Mouse (Mus musculus): Measurements from ENCODE around the gene Trim60.
"Not testable (repeated sequence)": the region's sequence is repeated elsewhere in the genome, so short reads cannot be mapped to it uniquely, and the experiment has no call there.

Trim60 gene

GRCm38 (mm10) chr8:65018423-65018822, at the start of gene Trim60, which contains the start of gene Trim61:
Trim60 (minus strand) TSS chr8:65018584.
Trim61 (minus strand) TSS chr8:65018523.
- DNase-seq = no peak

DNA sequence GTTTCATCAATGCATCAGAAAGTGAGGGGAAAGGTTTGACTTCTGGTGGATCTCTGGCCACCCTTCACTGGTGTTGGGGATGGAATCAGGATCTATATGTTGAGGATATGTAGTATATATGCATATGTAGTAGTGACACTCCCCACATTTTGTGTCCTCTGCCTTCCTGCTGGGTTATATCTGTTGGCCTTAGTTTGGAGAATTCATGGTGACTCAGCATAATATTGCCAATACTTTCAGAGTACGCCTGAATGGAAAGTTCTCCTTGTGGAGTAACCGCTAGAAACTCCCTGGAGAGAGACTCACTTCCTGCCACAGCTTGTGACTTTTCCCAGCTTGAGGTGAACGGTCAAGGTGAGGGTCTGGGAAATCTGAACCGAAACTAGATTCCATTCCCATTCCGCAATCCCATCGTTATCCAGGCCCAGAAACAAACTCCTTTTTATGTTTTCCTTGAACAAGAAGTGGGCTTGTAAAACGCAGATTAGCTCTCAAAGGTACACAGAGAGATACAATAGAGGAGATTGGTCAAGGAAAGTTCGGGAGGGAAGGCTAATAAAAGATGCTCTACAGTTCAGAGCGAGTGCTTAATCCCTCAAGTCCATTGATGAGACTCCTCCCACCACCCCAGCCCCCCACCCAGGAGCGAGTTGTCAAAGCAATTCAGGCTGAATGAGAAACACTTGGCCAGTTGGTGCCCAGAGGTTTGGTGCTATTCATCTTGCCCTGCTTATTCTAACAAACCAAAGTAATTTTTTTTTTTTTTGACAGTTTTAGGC, 49.5 kb upstream of the Trim60 start:
- no peak for DNase-seq

DNA sequence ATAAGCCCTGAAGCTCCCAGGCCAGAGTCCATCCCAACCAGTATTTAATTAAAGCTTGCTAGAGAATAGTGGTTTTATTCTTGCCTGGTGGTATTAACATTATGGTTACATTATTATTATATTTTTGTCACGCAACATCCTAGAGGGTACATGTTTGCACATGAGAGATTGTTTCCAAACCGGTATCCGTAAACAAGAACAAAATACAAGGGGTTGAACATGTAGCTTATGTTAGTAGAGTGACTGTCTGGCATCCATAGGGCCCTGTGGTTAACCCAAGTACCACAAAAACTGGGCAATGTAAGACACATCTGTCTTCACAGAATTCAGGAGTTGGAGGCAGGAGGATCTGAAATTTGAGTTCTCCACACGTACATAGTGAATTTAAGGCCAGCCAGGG, 48.6 kb upstream of the Trim60 start:
- no peak for DNase-seq

- no peak for DNase-seq
Measured at GRCm38 (mm10) chr8:65065622-65066021, 47.2 kb upstream of the Trim60 start.

- no peak for DNase-seq
Measured at GRCm38 (mm10) chr8:65064071-65064470, 45.7 kb upstream of the Trim60 start.

GRCm38 (mm10) chr8:65062195-65062594, 43.8 kb upstream of the Trim60 start:
- no peak for DNase-seq

- no peak for DNase-seq
Measured at GRCm38 (mm10) chr8:65056722-65057121, 38.3 kb upstream of the Trim60 start.

GRCm38 (mm10) chr8:65053968-65054367, 35.6 kb upstream of the Trim60 start:
- DNase-seq = no peak

DNA sequence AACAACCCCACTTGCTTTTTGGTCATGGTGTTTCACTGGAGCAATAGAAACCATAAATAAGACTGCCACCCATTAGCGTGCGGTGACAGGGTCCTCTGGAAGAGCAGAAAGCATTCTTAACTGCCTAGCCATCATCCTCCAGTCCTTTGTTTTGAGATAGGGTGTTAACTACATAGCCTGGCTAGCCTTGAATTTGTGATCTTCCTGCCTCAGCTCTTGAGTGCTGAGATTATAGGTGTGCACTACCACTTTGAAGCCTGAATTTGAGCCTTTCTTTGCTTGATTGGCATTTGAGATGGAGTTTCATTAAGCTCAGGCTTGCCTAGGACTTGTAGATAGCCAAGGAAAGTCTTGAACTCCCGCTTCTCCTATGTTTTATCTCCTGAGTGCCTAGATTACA, 35.2 kb upstream of the Trim60 start:
- no peak for DNase-seq

GRCm38 (mm10) chr8:65047801-65048200, 29.4 kb upstream of the Trim60 start:
- no peak for DNase-seq

DNA sequence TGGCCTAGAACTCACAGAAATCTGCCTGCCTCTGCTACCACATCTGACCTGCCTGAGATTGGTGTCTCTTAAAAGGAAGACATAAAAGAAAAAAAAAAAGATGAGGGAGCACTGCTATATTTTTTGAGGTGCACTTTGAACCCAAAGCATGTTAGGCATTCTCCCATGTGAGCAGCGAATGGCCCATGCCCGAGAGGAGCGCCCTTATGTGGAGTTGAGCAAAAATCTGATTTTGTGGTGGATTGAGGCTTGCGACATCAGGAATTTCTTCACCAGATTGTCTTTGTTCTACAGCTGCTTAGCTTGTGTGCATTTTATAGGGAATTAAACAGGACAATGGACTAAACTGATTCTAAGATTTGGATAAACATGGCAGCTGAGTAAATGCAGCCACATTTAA, 28.8 kb upstream of the Trim60 start:
- DNase-seq = no peak

- DNase-seq = no peak
Measured at GRCm38 (mm10) chr8:65046565-65046964, 28.2 kb upstream of the Trim60 start.

GRCm38 (mm10) chr8:65037117-65037533, 18.7 kb upstream of the Trim60 start, which contains the start of gene Apela:
Apela (minus strand) TSS chr8:65037336.
- DNase-seq = peak; percentile 58

DNA sequence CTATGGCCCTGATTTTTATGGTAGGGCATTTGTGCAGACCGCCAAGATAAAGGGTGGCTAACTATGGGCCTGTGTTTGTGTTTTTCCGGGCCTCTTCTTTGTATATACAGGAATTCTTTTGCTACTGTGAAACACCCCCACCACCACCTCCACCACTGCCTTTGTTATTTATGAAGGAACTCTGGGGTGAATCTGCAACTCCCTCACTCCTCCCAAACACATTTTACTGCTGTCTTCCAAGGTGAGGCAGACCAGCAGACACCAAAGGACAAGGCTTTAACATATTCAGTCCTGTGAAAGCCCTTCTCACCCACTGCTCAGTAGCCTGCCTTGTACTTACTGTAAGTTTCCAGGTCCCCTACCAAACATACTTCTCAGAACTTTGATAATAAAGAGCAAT, 15.8 kb upstream of the Trim60 start:
- DNase-seq = no peak

GRCm38 (mm10) chr8:65033056-65033455, 14.7 kb upstream of the Trim60 start:
- DNase-seq = no peak

DNA sequence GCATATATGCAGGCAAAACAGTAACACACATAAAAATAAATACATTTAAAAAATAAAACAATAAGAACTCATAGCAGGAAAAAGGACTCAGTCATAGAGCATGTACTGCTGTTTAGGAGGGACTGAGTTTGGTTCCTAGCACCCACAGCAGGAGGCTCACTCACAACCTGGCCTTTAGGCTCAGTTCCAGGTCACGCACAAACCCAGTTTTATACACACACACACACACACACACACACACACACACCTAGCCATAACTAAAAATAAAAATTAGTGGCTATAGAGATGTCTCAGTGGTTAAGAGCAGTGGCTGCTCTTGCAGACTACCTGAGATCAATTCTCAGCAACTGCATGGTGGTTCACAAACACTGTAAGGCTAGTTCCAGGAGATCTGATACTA, 13.7 kb upstream of the Trim60 start:
- no peak for DNase-seq

- DNase-seq = no peak
Measured at GRCm38 (mm10) chr8:65030735-65031485, 12.5 kb upstream of the Trim60 start.

GRCm38 (mm10) chr8:65029776-65030175, 11.4 kb upstream of the Trim60 start:
- DNase-seq = no peak

DNA sequence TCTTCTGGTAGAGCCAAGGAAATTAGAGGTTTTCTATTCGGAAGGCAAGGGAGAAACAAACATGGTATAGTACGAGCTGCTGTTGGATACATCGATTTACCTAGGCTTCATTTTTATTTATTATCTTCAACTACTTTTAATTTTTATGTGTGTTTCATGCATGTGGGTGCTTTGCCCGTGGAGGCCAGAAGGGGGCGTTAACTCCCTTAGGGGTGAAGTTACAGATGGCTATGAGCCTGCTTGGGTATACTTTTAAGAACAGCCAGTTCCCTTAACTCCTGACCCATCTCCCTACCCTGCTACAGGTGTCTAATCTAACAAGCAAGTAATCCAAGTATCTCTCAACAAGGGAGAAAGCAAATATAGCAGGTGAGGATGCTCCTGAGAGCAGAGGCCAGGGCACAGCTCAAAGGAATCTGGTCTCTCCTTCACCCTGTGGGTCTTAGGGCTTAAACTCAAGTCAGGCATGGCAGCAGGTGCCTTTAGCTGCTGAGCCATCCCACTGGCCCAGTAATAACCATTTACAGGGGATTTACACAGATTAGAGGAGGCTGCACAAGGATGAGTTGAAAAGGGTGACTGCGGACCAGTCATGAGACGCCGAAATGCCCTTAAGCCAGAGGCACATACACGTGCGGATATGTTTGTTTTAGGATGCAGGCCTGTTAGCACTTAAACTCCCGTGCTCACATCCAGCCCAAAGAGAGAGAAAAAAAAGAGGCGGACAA, 10.7 kb upstream of the Trim60 start:
- peak; percentile 24 for DNase-seq

DNA sequence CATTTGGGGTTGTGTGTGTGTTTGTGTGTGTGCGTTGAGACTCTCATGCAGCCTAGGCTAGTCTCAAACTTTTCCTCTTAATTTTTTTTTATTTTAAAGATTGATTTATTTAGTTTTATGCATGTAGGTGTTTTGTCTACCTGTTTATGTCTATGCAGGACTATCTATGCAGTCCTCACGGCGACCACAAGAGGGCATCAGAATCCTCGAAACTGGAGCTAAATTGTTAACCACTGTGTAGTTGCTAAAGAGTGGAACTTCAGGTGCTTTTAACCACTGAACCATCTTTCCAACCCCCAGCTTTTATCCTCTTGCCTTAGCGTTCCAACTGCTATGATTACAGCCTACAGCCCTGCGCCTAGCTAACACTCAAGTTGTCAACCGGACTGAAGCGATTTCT, 4.1 kb upstream of the Trim60 start:
- peak; percentile 52 for DNase-seq

DNA sequence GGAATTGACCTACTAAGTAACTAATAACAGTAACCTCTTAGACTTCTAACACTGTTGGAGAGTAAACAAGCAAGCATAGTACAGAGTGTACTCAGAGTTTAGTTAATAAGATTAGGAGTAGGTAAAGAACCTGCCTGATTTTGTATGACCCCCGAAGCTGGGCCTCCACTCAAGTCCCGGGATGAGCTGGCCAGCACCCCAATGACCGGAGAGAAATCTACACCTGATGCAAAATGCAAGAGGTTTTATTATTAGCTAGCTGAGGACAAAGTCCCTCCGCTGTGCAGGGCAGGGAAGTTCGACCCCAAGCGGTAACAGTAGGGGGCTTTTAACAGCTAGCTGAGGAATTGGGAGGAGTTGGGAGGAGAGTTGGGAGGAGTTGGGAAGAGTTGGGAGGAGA, 10.8 kb downstream of the Trim60 start:
- not testable (repeated sequence) for DNase-seq

GRCm38 (mm10) chr8:64998806-64999365, 19.5 kb downstream of the Trim60 start:
- no peak for DNase-seq

DNA sequence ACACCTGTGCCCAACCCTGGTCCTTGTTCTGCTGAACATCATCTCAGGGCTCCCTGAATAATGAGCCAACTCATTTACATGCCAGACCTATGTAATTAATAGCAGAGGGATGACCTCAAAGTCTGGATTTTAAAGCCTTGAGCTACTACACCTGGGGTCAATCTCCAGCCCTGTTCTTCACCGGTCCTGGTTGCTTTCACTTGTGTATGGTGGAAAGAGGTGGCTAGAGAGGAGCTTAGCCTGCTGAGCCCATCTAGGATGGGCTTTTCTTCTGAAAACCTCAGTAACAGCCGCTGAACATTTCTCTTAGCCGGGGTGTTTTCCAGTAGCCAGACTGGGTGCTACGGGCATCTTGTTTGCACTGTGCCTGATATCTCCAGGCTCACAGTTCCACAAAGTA, 30.7 kb downstream of the Trim60 start, which contains the start of gene Trim75:
Trim75 (minus strand) TSS at position 101 of the 400 bp plus-strand sequence.
- DNase-seq = no peak
